In genomic region chr14:61223740-61224139, GRCm38 (mm10) we compare ENCODE assay signal across 19 mouse cellular contexts. TPM values are rescaled to one million over a fixed set of nuclear protein-coding genes. Genes with fewer than 3 reads are reported as not detected.
DNase-seq lines count a peak whose midpoint lies in the region; ATAC-seq and TF ChIP-seq lines count a peak whose summit lies in the region.
"Had no signal": no experiment of that assay in that cellular context is flagged by ENCODE, and none has a peak within 500 bp of the region (broad histone marks: within the 10 kb centered on the region; RNA-seq: fewer than 3 reads in every experiment).

No protein-coding gene starts in this region.

- no peaks in the 10 kb centered on the region for H3K27me3 ChIP-seq in embryonic facial prominence, embryonic 12.5 days
- no peaks in the 10 kb centered on the region for H3K27me3 ChIP-seq in limb, embryonic 14.5 days (ENCODE audit: control insufficient read depth, insufficient read depth, low read length)
- H3K27me3 ChIP-seq: forebrain, embryonic 13.5 days; heart, embryonic 13.5 days; limb, embryonic 15.5 days; midbrain, embryonic 12.5 days had no signal

- H3K9ac ChIP-seq in embryonic facial prominence, embryonic 12.5 days, result no peak overlapping the region
- H3K9ac ChIP-seq in limb, embryonic 14.5 days (ENCODE audit: low read depth, low read length, severe bottlenecking), result no peak overlapping the region
- H3K9ac ChIP-seq: forebrain, embryonic 13.5 days; heart, embryonic 13.5 days; limb, embryonic 15.5 days; midbrain, embryonic 12.5 days had no signal

- 46% methylated on average over 4 of the region's 4 CpGs for WGBS in embryonic facial prominence, embryonic 12.5 days
- 53% methylated on average over 4 of the region's 4 CpGs for WGBS in limb, embryonic 14.5 days

- no peak overlapping the region for H3K4me3 ChIP-seq in embryonic facial prominence, embryonic 12.5 days
- H3K4me3 ChIP-seq in limb, embryonic 14.5 days (replicated peaks; ENCODE audit: low read length), result no peak overlapping the region
- H3K4me3 ChIP-seq: forebrain, embryonic 13.5 days; heart, embryonic 13.5 days; hindbrain, embryonic 10.5 days; limb, embryonic 15.5 days; midbrain, embryonic 12.5 days had no signal

- no peak for TF ChIP-seq POLR2A in limb, embryonic 14.5 days (IDR thresholded peaks at IDR 0.05; ENCODE audit: borderline replicate concordance, extremely low read depth, insufficient read depth, insufficient read length)

- peaks cover 22% of the 10 kb centered on the region for H3K4me1 ChIP-seq in embryonic facial prominence, embryonic 12.5 days
- no peaks in the 10 kb centered on the region for H3K4me1 ChIP-seq in limb, embryonic 14.5 days (ENCODE audit: control insufficient read depth, insufficient read depth, low read length)
- H3K4me1 ChIP-seq: hindbrain, embryonic 10.5 days; midbrain, embryonic 12.5 days had no signal

- H3K9me3 ChIP-seq in embryonic facial prominence, embryonic 12.5 days, result no peaks in the 10 kb centered on the region
- H3K9me3 ChIP-seq in limb, embryonic 14.5 days (ENCODE audit: control insufficient read depth, low read length), result no peaks in the 10 kb centered on the region
- H3K9me3 ChIP-seq: forebrain, embryonic 13.5 days; hindbrain, embryonic 10.5 days; limb, embryonic 15.5 days; midbrain, embryonic 12.5 days had no signal

- H3K27ac ChIP-seq in embryonic facial prominence, embryonic 12.5 days, result no peak overlapping the region
- no peak overlapping the region for H3K27ac ChIP-seq in limb, embryonic 14.5 days (replicated peaks; ENCODE audit: low read depth, low read length)
- H3K27ac ChIP-seq: forebrain, embryonic 13.5 days; hindbrain, embryonic 10.5 days; limb, embryonic 15.5 days; midbrain, embryonic 12.5 days had no signal

- peak; percentile 64; the same call in 1 of the 2 replicates for ATAC-seq in embryonic facial prominence, embryonic 12.5 days (ENCODE audit: insufficient number of reproducible peaks, insufficient read depth, low FRiP score, low TSS enrichment)
- ATAC-seq in limb, embryonic 14.5 days (ENCODE audit: low FRiP score, low read depth), result no peak
- ATAC-seq: forebrain, embryonic 13.5 days; inflammation-experienced regulatory T-cells, adult 6 months had no signal

- no peak overlapping the region for H3K4me2 ChIP-seq in embryonic facial prominence, embryonic 12.5 days (replicated peaks)
- no peak overlapping the region for H3K4me2 ChIP-seq in limb, embryonic 14.5 days (replicated peaks; ENCODE audit: low read depth, low read length, severe bottlenecking)
- H3K4me2 ChIP-seq: forebrain, embryonic 13.5 days; heart, embryonic 13.5 days; limb, embryonic 15.5 days; midbrain, embryonic 12.5 days had no signal

- H3K36me3 ChIP-seq in embryonic facial prominence, embryonic 12.5 days, result no peaks in the 10 kb centered on the region
- no peaks in the 10 kb centered on the region for H3K36me3 ChIP-seq in limb, embryonic 14.5 days (ENCODE audit: control insufficient read depth, insufficient read depth, low read length)
- H3K36me3 ChIP-seq: heart, embryonic 13.5 days; hindbrain, embryonic 10.5 days; limb, embryonic 15.5 days; midbrain, embryonic 12.5 days had no signal

- peak; percentile 30 for DNase-seq in layer of hippocampus, adult 9-11 months
- DNase-seq in layer of hippocampus, postnatal 25 days (ENCODE audit: extremely low spot score in 1 of 2, low spot score in 1 of 2), result no peak
- DNase-seq in embryo, embryonic 10 days (ENCODE audit: low spot score), result peak; percentile 32
- peak; percentile 23 for DNase-seq in limb, embryonic 14.5 days (ENCODE audit: low spot score)
- no peak for DNase-seq in right cerebral cortex, postnatal 4 days
- DNase-seq in thymus, postnatal 25 days, result no peak
- DNase-seq in spleen, postnatal 4 days (ENCODE audit: low spot score in 2 of 2), result no peak
- DNase-seq: cerebellum, adult 9-10 months; kidney, adult 9 months; lung, postnatal 14 days; spleen, adult 18-20 months; thymus, postnatal 4 days had no signal

RNA-seq across cellular contexts. Expression of gene Sgcg, which starts 34.5 kb away (rescaled TPM):
- total RNA-seq in layer of hippocampus, postnatal 25 days (2021), result under 1 TPM in 1 of 2 experiments, not detected in 1; 0.12 TPM
- polyA plus RNA-seq in embryonic facial prominence, embryonic 12.5 days (2016; fragmentation: Nextera tagmentation; extraction: Ambion mirVana), result 2.0 and 2.3 TPM in 2 replicates
- polyA plus RNA-seq in limb, embryonic 14.5 days (2012; rRNA removed), result 9.5 and 10.4 TPM in 2 replicates
- 12.1 and 12.5 TPM in 2 replicates for polyA plus RNA-seq in limb, embryonic 14.5 days (2014; fragmentation: Nextera tagmentation; extraction: Ambion mirVana)
- polyA plus RNA-seq: forebrain, embryonic 13.5 days; inflammation-experienced regulatory T-cells, adult 6 months; midbrain, embryonic 12.5 days had no signal

Comparison
In these comparisons a context has a peak if more than half of its experiments do, and no peak if none do; other contexts are left out.
1. DNase-seq: peak in layer of hippocampus, adult 9-11 months (single experiment), embryo, embryonic 10 days (single experiment) and limb, embryonic 14.5 days (single experiment); none in layer of hippocampus, postnatal 25 days (0 of 2), right cerebral cortex, postnatal 4 days (single experiment), thymus, postnatal 25 days (single experiment) and spleen, postnatal 4 days (0 of 2).